Mouse (Mus musculus) ES-E14 (cell line): ENCODE measurements around the gene Dcps.

Experiments
- HCFC1 ChIP-seq: IDR thresholded peaks from 2 replicates; pipeline ENCODE4 v1.6.1; 2012; ENCODE audit warnings: low read length, inconsistent platforms, borderline replicate concordance; ENCODE audit not compliant: insufficient read depth
- MAFK ChIP-seq: IDR thresholded peaks from 2 replicates; pipeline ENCODE4 v1.6.1; 2014; ENCODE audit warnings: mild to moderate bottlenecking, low read depth, low read length, inconsistent platforms; ENCODE audit not compliant: insufficient read depth
- ZC3H11A ChIP-seq: IDR thresholded peaks from 2 replicates; pipeline ENCODE4 v1.6.1; 2012; ENCODE audit warnings: low read depth, mild to moderate bottlenecking, inconsistent platforms, low read length, borderline replicate concordance

DNA sequence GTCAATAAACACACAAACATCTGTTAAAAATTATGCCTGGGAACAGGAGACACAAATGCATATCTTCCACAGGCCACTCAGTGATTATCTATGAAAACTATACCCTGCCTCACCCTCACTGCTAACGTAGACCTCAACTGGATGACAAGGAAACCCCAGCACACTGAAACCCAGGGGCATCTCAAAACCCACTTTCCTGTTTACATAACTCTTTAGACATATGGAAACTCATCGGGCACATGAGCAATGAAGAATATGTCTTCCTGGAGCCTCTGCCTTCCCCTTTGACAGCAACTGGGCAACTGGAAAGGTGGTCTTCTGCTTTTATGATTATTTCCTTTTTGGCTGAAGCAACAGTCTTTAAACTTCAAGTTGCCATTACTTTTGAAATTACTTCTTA, 33.6 kb downstream of the Dcps start:
- TF ChIP-seq ZC3H11A (no peak), HCFC1 (no peak), MAFK (no peak)
